Mouse (Mus musculus) retina, postnatal 1 day (tissue): ENCODE measurements around the gene Hivep3.
A peak's percentile ranks its signal among the peaks of the same experiment; 100 is the strongest.

Source experiments
- DNase-seq: peaks from one replicate; pipeline ENCODE4 v3.0.0-alpha.2; 2012

Hivep3 gene

DNA sequence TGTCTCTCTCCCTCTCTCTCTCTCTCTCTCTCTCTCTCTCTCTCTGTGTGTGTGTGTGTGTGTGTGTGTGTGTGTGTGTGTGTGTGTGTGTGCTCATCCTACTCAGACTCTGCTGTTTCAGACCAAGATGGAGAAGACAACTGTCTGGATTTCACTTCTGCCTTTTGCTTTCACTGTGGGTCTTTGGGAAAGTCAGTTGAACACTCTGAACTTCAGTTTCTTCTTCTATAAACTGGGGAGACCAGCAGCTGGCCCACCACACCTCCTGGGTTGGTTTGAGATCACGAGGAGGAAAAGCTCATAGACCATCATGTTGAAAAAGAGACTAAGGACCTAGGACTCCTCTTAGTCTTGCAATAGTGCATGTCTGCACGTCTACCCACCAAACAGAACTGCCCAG, 246.3 kb downstream of the Hivep3 start:
- DNase-seq = no peak

DNA sequence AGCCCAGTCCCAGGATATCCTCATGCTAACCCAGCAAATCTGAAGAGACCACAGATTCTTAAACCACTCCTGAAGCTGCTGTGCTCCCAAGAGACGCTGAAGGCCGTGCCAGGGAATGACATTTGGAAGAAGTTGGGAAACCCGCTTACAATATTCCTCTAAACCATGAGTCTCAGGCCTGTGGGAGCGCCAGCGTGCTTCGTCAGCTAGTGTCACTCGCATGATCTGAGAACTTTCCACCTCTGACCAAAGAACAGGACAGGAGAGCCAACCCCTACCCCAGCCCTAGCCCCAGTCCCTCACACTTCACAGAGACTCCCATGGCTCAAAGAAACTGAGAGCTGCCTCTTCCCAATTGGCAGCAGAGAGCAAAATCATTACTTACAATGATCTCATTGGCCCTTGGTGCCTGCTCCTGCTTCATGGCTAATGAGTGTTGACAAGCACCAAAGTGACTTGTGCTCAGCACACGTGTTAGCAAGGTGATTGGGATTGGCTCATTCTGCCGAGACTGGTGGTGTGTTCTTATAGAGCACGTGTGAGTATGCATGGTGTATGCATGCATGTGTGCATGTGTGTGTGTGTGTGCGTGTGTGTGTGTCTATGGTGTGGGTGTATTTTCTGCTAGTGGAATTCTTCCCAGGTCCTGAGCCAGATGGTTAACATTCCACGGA, 247.6 kb downstream of the Hivep3 start:
- peak; percentile 68 for DNase-seq

DNA sequence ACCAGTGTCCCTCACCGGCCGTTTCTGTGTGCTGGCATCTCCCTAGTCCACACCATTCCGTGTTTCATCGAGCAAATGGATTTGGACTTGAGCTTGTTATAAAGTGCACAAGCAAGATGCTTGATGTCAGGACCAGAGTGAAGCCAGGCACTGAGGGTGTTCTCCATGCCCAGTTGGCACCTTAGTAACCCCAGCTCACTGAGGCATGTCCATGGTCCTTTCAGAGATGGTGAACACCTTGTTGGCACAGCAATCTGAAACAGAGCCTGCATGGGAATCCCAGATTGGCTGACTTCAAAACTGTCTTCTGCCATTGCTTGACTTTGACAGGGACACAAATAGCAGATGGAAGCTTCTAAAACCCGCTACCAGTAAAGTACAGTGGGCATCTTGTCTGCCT, 252.5 kb downstream of the Hivep3 start:
- no peak for DNase-seq

DNA sequence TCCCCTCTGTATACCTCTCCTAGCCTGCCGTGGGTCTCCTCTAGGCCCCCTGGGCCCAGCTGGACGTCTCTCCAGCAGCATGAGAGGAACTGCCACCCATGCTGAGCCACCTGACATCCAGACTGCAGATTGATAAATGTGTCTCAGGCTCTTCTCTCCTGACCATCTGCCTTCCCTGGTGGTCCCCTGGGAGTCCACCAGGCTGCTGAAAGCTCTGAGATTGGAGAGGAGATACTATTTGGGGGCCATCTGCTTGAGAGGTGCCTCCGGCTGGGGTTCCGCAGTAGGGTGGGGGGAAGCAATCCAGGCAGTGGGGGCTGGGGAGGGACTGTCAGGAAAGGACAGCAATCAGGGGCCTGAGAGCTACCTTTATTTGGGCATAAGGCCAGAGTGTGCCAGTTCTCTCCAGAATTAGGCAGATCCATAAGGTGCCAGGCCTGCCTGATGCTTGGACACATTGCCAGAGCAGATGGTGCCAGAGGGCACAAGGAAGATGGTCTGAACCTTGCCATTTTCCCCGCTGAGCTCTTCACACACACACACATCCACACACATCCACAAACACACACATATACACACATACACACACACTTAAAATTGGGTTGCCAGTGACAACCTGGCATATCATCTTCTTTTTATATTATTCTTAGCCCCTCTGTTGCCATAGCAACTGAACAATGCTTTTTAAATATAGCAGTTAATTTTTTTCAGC, 253.2 kb downstream of the Hivep3 start:
- no peak for DNase-seq

DNA sequence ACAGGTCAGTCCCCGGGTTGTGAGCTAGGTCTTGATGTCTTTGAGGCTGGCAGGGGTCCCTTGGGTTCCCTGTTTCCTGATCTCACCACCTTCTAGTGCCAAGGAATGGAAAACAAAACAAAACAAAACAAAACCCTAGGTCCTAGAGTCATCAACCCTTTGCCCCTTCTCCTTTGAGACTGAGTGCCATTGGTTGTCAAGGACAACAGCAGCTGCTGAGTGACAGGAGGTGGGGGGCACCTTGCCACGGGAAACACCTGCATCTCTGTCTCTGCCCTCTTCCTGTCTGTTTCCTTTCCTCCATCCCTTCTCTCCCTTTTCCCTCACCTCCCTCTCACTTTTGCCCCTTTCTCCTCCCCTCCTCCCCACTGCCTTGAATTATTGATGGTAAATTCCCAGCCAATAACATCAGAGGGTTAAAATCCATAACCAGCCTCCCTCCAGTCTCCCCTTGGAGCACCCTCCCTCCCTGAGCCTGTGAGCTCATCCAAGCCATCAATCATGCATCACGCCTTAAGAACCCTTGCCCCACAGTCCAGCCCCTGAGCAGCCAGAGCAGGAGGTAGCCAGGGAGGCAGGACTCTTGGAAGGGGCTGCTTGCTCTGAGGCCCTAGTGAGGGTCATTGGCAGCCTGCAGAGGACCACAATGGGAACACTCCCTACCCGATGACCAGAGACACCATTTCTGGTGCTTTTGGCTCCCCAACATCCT, 253.9 kb downstream of the Hivep3 start:
- no peak for DNase-seq

DNA sequence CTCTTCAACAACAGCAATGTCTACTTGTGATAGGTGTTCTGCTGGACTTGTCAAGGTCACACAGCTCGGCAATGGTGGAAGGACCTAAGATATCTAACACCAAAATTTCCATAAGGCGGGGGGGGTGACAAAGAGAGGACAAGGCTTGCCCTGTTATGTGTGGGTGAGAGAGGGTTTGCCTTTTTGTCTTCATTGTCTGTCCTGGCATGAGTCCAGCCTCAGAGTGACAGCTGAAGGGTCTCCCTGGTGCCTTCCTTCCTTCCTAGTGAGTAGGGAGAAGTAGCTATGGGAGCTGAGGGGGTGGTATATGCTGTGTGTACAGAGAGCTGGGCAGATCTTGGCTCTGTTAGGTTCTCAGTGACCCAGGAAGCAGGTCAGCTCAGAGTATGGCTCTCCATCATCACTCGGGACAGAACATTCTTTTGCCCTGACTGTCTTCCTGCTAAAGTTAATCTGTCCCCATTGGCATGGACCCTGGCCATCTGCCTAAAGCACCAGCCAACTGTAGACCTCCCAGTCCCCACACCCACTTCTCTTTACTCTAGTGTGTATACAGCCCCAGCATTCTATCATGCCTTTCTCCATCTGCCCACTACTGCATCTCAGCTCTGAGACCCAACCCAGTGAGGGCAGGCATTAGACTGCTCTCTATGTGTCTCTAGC, 255.6 kb downstream of the Hivep3 start:
- DNase-seq = peak; percentile 52

DNA sequence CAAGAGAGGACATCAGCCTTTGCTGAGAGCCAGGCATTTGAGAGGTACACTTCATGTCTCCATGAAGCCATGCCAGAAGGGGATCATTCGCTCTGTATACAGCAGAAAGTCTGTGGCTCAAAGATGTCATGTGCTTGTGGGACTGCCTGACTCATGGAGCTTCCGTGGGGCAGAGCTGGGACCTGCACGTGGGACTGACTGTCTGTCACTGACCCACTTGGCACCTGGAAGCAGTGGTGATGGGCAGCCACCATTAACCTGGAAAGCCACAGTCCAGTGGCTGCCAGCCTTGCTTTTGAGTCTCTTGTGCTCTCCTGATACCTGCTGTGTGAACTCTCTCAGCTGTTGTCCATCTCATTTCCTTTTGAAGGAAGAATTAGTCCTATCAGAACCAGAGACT, 256.8 kb downstream of the Hivep3 start:
- no peak for DNase-seq

DNA sequence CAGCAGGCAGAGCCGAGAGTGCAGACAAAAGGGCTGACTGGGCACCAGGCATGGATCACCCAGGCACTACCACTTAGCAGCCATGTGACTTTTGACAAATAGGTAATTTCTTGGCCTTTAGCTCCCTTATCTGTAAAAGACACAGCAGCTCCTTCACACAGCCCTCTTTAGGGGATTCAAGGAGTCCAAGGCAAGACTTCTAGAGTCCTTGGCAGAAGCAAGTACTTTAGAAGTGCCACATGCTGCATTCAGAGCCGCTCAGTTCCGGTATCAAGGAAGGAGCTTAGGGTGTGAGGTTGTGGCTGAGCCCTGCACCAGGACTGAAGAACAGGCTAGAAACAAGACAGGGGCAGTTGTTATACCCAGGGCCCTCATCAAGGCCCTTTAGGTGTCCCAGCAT, 257.3 kb downstream of the Hivep3 start:
- DNase-seq = no peak

DNA sequence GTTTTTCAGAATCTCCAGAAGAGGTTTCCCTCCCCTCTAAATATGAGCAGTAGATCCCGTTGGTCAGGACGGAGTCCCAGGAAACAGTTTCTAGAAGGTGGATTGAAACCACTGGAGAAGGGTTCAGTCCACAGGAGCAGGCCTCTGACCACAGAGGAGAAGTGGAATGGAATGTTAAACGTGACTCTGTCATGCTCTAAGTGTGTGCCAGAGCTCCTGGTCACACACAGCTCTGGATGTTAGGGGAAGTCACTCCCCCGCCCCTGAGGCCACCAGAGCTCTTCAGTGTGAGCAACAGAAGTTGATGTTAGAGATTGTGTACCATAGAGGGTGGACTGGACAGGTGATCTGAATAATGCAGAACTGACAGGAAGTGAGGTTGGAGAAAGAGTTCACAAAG, 258.2 kb downstream of the Hivep3 start:
- no peak for DNase-seq

DNA sequence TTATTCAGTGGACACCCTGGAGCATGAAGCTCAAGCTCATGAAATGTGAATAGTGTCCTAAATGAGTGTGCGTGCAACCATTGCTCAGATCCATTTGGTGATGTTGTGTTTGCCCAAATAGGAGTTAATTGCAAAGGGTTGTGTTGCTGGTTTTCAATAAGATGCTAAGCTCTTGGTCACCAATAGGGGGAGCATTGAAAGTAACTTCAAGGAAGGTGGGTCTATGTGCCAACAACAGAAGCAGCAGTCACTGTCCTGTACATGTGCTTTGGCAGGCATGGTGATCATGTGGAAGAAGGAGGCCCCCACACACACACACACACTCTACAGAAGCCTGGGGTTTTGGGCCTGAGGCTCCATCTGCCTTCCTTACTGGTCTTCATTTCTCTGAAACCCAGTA, 262.8 kb downstream of the Hivep3 start:
- no peak for DNase-seq

DNA sequence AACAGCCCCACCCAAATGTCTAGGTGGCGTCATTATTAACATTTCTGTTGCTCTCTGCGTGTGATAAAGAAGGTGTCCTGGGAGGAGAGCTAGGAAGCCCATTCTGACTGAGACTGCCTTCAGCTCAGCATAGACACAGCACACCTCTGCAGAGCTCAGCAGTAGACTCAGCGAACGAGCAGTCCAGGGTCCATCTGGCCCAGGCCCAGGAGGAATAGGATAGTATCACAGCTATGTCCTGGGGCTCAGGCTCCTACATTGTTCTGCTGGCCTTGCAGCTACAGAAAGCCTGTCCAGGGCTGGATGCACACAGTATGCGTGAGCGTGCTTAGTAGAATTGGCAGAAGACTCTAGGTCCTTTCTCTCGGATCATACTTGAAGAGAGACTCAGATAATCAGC, 263.8 kb downstream of the Hivep3 start:
- DNase-seq = no peak

DNA sequence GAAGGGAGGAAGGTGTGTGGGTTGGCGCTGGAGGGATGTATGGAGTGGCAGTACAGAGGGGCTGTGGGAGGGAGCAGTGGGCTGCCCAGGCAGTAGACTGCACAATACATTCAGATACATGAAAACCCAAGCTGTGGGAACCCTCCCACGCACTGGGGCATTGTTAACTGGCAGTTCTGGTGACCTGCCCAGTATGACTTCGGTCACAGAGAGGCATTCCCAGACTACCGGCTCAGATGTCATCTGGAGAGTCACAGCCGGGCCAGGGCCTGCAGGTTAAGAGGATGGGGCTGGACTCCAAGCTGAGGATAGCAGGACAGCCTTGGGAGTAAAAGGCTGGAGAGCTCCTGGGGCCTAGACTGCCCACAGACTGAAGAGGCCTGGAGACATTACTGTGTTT, 265.3 kb downstream of the Hivep3 start:
- DNase-seq = no peak

DNA sequence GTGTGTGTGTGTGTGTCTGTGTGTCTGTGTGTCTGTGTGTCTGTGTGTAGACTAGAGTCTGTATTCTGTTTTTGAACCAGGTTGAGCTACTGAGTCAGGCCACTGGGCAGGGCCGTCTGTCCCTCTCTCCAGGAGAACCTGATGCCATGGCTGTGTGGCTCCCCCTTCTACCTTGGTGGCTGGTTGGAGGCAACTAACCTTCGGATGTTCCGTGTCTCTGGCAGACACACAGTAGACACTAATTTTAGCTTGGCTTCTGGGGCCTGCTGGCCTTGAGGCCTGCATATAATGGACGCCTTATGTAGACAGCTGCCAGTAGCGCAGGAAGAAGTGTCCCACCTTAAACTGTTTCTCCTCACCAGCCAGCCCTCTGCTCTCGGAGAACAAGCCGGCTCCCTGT, 267.3 kb downstream of the Hivep3 start:
- no peak for DNase-seq

DNA sequence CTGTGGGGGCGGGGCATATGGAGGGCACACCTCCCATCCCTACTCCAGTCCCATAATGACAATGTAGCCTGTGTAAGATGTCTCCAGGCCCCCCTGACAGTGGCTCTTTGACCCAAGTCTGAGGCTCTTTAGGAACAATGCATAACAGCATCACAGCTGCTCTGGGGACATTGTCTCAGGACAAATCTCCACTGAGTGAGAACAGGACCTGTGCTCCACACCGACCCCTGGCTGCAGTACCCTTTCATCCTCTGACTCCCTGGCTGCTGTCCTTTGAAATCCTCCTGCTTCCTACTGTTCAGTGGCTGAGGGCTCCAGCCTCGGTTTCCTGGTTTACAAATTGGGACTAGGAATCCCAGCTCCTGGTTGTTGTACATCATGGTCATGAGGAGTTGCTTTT, 269.4 kb downstream of the Hivep3 start:
- peak; percentile 43 for DNase-seq

DNA sequence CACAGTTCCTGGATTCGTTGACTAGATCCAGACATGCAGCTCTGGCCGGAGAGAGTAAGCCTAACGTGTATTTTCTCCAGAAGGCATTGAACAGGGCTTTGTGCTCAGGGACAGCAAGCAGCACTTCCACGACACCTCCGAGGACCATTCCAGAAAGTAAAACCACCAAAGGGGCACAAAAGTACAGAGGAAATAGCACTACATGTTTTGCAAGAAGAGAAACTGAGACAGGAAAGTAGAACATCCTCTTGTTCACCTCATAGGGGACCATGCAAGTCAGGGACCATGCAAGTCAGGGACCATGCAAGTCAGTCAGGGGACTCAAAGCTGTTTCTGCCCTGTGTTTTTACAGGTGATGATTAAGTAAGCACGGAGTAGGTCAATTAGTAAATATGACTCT, 272.5 kb downstream of the Hivep3 start:
- DNase-seq = no peak

DNA sequence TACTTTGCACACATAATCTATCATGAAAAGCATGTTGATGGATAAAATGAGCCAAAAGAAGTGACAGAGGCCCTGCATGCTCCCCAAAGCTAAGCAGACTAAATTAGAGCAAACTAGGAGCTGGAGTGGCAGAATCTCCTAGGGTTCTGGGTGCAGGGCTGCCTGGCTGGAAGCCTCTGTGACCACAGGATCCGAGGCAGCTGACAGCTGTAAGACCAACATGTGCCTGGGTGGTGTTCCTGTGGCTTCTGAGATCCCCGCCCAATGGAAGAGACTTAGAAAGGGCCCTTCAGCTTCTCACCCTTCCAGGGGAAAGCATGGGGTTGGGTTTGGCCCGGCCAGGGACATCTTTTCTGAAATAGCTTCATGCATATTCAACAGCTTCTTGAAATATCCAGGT, 274.3 kb downstream of the Hivep3 start:
- DNase-seq = no peak

DNA sequence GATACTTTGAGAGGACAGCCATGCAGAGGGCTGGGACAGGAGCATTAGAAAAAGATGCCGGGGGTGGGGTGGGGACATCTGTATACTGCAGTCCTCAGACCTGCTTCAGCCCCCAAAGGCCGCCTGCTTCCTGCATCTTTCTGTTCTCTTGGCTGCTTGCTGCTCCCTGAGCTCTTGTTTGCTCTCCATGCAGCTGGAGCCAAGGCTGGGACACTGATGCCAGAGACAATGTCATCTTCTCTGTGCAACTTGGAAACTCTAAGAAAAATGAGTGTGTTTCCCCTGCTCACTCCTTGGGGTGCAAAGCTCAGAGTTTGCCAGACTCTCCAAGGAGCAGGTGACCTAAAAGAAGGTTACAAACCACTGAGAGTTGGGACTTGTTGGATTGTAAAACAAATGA, 275.6 kb downstream of the Hivep3 start:
- no peak for DNase-seq

DNA sequence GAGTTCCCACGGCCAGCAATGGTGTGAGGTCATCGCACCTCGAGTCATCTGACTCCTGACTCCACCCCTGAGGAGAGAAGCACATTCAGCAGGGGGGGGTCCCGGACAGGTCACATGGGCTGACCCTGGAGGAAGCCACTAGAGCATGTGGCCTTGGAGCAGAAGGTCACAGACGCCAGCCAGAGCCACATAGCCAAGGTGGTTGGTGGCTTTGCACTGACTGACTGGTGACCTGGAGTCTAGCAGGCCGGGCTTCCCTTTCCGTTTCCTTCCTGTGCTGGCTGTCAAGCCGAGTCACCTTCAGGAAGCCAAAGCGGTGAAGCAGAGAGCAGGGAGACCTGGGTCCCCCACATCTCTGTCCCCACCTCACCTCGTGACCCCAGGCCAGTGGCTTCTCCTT, 278.2 kb downstream of the Hivep3 start:
- DNase-seq = peak; percentile 24

DNA sequence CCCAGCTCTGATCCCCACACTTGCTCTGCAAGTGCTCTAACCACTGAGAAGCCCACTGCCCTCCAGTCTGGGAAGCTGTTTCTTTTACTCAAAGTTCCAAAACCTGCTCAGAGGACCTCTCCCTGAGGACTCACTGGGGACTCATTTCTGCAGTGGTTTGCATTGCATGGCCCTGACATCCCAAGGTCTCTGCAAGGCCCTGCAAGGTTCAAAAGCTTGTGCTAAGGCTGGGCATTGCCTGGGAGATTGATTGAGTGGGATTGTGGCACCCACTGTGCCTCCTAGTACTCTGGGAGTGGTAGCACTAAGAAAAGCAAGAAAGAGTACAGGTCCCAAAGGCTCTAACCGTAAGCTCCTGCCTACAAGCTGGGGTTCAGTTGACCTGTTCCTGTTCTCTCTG, 279.3 kb downstream of the Hivep3 start:
- no peak for DNase-seq

DNA sequence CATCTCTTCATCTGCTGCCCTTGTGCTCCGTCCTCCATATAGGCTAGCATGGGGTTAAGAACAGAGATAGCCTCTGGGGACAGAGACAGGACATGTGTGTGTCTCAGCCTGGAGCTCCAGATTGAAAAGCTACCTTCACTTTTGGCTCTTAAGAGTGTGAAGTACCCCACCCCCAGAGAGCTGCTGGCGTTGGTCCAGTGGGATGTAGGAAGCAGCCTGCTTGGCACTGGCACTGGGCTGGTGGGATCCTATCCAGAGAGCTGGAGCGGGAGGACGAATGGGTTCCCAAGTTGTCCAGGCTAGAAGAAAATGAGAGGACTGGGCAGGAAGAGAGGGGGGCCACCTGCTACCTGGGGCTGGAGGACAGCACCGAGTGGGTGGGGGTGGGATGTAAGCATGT, 284.8 kb downstream of the Hivep3 start:
- DNase-seq = no peak

DNA sequence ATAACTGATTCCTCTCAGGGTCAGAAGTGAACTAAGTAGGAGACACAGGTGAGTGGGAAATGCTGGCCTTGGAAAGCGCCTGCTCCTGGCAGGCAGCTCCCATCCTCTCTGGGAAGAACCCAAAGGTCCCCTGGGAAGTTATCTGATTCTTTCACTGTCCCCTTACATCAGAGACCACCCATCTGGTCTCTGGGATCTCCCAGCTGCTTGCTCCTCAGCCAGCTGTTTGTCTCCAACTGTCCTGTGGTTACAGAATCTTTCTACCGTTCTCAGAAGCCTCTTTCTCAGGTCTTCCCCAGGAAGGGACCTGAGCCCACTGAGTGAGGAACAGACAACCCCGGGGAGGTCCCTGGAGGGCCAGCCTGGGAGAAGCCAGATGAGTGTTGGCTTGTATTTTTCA, 288.8 kb downstream of the Hivep3 start:
- DNase-seq = no peak

DNA sequence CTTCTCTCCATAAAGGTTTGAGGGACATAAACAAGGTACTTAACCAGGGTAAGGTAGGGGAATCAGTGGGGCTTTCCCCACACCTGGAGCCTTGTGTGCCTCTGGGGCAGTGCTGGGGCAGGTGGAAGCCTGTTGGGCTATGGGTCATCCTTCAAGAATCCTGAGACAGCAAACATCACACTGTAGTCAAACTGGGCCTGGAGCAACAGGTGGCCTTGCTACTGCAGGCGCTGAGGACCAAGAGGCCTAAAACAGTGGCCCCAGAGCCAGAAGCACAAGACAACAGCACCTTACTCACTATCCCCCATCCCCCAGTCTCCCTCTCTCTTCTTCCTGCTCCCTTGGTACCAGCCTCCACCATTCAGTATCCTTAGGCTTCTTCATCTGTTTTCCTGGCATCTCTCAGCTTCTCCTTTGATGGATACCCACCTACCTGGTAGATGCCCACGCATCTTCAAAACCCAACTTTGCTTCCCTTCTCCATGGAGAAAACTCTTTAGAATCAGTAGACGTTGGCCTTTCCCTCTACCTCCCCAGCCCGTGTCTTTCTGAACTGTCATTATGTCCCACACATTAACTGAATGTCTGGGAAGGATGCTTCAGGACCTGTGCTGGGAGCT, 289.7 kb downstream of the Hivep3 start:
- no peak for DNase-seq

DNA sequence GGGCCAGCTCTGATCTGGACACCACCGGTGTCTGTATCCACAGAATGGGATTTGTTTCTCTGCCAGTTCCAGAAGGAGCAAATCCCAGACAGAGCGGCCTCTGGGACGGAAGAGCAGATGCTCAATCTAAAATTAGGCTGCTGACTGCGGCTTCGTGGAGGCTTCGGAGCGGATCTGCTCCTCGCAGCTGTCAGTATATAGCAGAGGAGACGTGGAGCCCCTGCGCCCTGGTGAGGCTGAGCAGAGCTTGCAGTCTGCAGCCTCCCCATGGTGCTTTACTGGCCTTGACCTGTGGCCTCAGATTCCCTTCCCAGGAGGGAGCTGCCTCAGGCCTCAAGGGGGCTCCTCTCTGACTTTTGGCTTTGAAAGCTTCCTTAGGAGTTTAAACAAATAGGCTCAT, 290.5 kb downstream of the Hivep3 start:
- DNase-seq = peak; percentile 55
